Mouse (Mus musculus) adrenal gland (tissue): ENCODE measurements at regions not wholly inside any gene's neighbourhood (a gene's known extent, or its start where the extent isn't known, plus 50 kb on each side); places are given as distances from the start of the nearest gene placed in this dataset.

Experiments used
- intact Hi-C: fragments of 180-260 bp; cut with DNase I; formaldehyde crosslinking; loops from one replicate; pipeline ENCODE4 v1.15.1; 2025

GRCm38 (mm10) chr13:99062936-99063335 lies 78.6 kb upstream of the 1700024P04Rik start:
- intact Hi-C loops, result no loop called here

- intact Hi-C loops, result no loop called here
These were observed 74.0 kb upstream of the 1700024P04Rik start for GRCm38 (mm10) chr13:99058131-99058970.

GRCm38 (mm10) chr13:99057696-99058095 lies 73.3 kb upstream of the 1700024P04Rik start:
- intact Hi-C loops, result no loop called here

- intact Hi-C loops, result no loop called here
These were observed 72.9 kb upstream of the 1700024P04Rik start for GRCm38 (mm10) chr13:99057293-99057588.

- intact Hi-C loops, result no loop called here
These were observed 72.3 kb upstream of the 1700024P04Rik start for GRCm38 (mm10) chr13:99056432-99057292.

GRCm38 (mm10) chr13:99055609-99056321 lies 71.4 kb upstream of the 1700024P04Rik start:
- intact Hi-C loops, result no loop called here

- intact Hi-C loops, result no loop called here
These were observed 67.7 kb upstream of the 1700024P04Rik start for GRCm38 (mm10) chr13:99052076-99052475.

GRCm38 (mm10) chr13:99049699-99050098 lies 65.3 kb upstream of the 1700024P04Rik start:
- intact Hi-C loops, result no loop called here

GRCm38 (mm10) chr13:99048651-99049100 lies 64.3 kb upstream of the 1700024P04Rik start:
- intact Hi-C loops, result no loop called here

- intact Hi-C loops, result no loop called here
These were observed 62.9 kb upstream of the 1700024P04Rik start for GRCm38 (mm10) chr13:99047219-99047618.

GRCm38 (mm10) chr13:99046737-99047136 lies 62.4 kb upstream of the 1700024P04Rik start:
- intact Hi-C loops, result no loop called here

GRCm38 (mm10) chr13:99042086-99042485 lies 57.7 kb upstream of the 1700024P04Rik start:
- intact Hi-C loops, result no loop called here

- intact Hi-C loops, result no loop called here
These were observed 56.9 kb upstream of the 1700024P04Rik start for GRCm38 (mm10) chr13:99041256-99041655.

- intact Hi-C loops, result no loop called here
These were observed 56.5 kb upstream of the 1700024P04Rik start for GRCm38 (mm10) chr13:99040846-99041245.

- intact Hi-C loops, result no loop called here
These were observed 55.8 kb upstream of the 1700024P04Rik start for GRCm38 (mm10) chr13:99040171-99040570.

- intact Hi-C loops, result no loop called here
These were observed 54.7 kb upstream of the 1700024P04Rik start for GRCm38 (mm10) chr13:99039063-99039385.

- intact Hi-C loops, result no loop called here
These were observed 54.1 kb upstream of the 1700024P04Rik start for GRCm38 (mm10) chr13:99038198-99039062.

- intact Hi-C loops, result no loop called here
These were observed 52.8 kb upstream of the 1700024P04Rik start for GRCm38 (mm10) chr13:99037131-99037530.
